Mouse (Mus musculus) adrenal gland, postnatal 4 days (tissue): ENCODE measurements around the gene Gtf2ird1. TPM values are rescaled to one million over a fixed set of nuclear protein-coding genes. Genes with fewer than 3 reads are reported as not detected.
"Not testable (repeated sequence)": the region's sequence is repeated elsewhere in the genome, so short reads cannot be mapped to it uniquely, and the experiment has no call there.

Experiments
- DNase-seq, 2 experiments: peaks; one replicate each; pipeline ENCODE4 v3.0.0; 2021 to 2022; ENCODE audit warnings: low spot score in 2 of 2, mixed read lengths in 2 of 2
- total RNA-seq, 2 experiments: library from RNA; stranded (reverse); gene quantifications; 2 replicates each; pipeline ENCODE4 v1.2.3; 2021

Gtf2ird1 gene
- total RNA-seq, 2 experiments from 2014 or later, result 93.5 to 104 TPM

GRCm38 (mm10) chr5:134352527-134353001, 104.0 kb downstream of the Gtf2ird1 start:
- no peak for DNase-seq

- DNase-seq, result peak; percentile 24 to 52
These were observed 105.9 kb downstream of the Gtf2ird1 start for GRCm38 (mm10) chr5:134350660-134351059.

DNA sequence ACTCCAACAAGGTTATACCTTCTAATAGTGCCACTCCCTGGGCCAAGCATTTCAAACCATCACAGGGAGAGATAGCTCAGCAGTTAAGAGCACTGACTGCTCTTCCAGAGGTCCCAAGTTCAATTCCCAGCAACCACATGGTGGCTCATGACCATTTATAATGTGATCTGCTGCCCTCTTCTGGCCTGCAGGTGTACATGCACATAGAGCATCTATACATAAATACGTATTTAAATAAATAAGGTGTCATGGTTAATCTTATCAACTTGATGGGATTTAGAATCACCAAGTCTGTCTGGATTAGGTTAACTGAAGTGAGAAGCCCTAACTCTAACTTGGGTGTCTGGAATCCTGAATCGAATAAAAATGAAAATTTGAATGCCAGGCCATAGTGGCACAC, 109.5 kb downstream of the Gtf2ird1 start:
- no peak for DNase-seq

- no peak for DNase-seq
These were observed 111.1 kb downstream of the Gtf2ird1 start for GRCm38 (mm10) chr5:134345449-134345848.

DNA sequence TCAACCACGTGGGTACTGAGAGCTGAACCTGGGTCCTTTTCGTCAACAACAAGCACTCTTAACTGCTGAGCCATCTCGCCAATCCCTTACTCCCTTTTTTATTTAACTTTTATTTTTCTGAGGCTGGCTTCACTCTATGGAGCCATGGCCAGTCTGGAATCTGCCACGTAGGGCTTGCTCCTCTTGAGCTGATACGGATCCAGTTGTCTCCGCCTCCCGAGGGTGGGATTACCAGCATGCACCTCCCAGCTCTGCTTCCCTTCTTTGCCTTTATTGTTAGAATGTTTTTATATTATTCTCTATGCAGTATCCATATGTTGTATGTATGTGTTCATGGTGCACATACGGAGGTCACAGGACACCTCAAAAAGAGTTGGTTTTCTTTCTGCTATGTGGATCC, 112.4 kb downstream of the Gtf2ird1 start:
- DNase-seq, result no peak

GRCm38 (mm10) chr5:134343530-134343929, 113.0 kb downstream of the Gtf2ird1 start:
- DNase-seq, result not testable (repeated sequence)

- DNase-seq, result no peak
These were observed 113.9 kb downstream of the Gtf2ird1 start for GRCm38 (mm10) chr5:134342503-134343205.

DNA sequence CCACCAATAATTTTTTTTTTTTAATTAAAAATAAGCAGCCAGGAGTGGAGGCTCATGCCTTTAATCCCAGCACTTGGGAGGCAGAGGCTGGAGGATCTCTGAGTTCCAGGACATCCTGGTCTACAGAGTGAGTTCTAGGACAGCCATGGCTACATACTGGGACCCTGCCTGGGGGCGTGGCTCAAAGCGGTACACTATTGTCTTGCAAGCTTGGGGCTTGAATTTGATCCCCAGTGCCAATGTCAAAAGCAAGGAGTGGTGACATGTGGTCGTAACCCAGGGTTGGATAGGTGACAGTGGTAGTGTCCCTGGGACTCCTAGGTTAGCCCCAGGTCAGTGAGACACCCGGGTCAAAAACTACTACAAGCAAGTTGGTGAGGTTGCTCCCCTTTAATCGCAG, 114.8 kb downstream of the Gtf2ird1 start:
- no peak for DNase-seq

DNA sequence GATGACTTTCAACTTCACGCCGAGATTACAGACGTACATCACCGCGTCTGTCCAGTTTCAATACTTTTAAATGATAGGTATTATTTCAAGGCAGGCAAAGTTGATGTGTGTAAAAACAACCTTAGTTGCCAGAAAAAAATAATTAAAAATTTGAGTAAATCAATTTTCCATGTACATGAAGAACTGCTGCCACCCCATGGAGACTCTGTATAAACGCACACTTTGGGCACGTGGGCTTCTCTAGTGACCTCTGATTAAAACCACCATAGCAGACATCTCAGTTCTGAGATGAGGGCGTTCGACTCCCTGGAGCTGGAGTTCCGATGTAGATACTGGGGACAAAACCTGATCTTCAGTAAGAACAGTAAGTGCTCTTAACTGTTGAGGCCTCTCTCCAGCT, 115.2 kb downstream of the Gtf2ird1 start:
- no peak for DNase-seq

DNA sequence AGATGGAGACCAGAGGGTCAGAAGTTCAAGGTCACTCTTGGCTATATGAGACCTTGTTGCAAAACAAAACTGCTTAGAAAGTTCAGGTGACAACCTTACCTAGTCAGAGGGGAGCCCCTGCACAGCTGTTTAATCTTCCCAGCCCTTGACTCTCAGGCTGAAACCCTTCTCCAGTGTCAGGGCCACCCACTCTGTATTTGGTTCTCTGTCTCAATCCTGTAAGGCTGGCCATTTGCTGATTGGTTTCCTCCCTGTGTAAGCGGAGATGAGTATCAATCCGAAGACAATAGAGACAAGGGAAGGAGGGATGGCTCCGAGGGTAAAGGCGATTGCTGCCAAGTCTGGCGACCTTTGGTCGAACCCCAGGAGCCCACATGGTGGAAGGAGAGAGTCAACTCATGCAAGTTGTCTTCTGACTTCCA, 116.4 kb downstream of the Gtf2ird1 start:
- DNase-seq, result no peak

GRCm38 (mm10) chr5:134337012-134337411, 119.5 kb downstream of the Gtf2ird1 start:
- DNase-seq, result not testable (repeated sequence)

DNA sequence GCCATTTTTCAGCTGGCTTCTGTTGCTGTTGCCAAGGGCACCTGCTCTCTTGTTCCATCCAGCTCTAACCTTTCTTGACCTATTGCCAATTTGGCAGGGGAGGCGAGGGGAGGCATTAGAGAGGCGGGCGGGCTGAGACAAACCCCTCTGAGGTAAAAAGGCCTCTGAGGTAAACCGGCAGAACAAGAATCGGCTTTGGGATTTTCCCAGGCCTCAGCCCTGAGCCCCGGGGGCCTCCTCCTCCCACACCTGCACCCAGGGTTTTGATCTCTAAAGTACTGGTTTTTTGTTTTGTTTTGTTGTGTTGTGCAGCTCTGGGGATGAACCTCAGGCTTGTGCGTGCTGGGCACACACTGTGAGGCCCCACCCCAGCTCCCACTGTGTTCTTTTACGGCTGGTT, 123.8 kb downstream of the Gtf2ird1 start:
- DNase-seq, result no peak

GRCm38 (mm10) chr5:134330082-134330481, 126.4 kb downstream of the Gtf2ird1 start:
- DNase-seq, result no peak

DNA sequence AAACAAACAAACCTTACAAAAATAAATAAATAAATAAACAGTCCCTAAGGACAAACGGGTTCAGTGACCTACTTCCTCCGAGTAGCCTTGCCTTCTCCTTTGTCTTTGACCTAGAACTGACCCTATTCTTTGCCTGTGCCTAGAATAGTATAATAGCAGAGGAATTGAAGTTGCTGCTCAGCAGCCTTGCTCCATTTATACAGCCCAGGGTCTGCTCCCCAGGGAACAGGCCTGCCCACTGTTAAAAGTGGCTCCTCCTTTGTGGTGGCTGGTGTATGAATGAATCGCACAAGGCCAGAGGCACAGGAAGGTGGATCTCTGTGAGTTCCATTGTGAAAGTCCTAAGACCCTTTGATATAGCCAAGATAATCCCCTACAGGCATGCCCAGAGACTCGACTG, 127.2 kb downstream of the Gtf2ird1 start:
- DNase-seq, result no peak

DNA sequence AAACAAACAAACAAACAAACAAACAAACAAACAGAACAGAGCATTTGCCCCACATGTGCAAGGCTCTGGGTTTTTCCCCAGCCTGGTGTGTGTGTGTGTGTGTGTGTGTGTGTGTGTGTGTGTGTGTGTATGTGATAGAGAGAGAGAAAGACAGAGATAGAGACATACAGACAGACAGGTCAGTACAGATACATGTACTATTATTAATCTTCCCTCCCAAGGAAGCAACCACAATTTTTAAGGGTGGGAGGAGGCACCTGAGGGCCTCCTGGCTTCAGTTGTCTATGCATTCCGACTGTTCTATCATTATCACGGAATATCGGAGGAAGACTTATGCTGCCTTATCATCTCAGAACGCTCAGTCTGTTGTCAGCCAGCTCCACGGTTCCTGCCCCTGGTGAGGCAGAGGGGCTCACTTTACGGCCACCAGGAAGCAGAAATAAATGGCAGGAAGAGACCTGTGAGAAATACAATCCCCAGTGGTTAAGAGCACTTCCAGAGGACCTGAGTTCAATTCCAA, 128.0 kb downstream of the Gtf2ird1 start:
- no peak for DNase-seq

GRCm38 (mm10) chr5:134325856-134326566, 130.5 kb downstream of the Gtf2ird1 start:
- DNase-seq, result no peak

- DNase-seq, result no peak
These were observed 132.6 kb downstream of the Gtf2ird1 start for GRCm38 (mm10) chr5:134323869-134324268.

DNA sequence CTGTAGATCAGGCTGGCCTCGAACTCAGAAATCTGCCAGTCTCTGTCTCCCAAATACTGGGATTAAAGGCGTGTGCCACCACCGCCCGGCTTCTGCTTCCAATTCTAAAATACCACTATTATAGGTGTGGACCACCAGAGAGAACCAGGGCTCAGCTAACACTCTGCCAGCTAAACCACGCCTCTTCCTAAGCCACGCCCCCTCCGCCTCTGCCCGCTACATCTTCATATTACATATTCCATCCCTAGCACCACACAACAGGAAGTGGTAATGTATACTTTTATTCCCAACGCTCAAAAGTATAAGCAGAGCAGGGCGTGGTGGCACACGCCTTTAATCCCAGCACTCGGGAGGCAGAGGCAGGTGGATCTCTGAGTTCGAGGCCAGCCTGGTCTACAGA, 133.2 kb downstream of the Gtf2ird1 start:
- no peak for DNase-seq

DNA sequence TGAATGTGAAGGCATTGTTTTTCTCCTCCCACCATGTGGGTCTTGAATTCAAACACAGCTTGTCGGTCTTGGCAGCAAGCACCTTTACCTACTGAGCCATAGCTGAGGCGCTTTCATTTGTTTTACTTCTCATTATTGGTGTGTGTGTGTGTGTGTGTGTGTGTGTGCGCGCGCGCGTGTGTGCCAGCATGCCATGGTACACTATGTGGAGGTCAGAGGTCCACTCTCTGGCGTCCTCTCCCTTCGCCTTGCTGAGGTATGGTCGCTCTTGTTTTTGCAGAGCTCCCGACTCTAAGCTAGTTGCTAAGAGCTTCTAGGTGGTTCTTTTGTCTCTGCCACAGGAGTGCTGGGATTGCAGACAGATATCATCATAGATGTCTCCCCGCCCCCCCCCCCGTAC, 134.2 kb downstream of the Gtf2ird1 start:
- DNase-seq, result no peak

- DNase-seq, result no peak
These were observed 134.8 kb downstream of the Gtf2ird1 start for GRCm38 (mm10) chr5:134321699-134322098.

DNA sequence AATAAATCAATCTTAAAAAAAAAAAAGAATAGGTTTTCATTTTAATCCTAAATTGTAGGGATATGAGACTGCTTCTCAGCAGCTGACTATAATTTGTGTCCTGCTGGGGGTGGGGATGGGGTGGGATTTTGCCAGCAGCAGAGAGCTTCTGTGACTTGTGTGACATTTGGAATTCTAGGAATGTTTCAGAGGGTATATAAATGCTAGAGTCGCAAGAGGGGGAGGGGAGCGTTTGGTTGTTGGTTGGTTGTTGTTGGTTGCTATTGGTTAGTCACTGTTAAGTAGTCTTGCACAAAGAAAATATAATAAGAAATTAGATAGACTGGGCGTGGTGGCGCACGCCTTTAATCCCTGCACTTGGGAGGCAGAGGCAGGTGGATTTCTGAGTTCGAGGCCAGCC, 137.6 kb downstream of the Gtf2ird1 start:
- DNase-seq, result no peak

DNA sequence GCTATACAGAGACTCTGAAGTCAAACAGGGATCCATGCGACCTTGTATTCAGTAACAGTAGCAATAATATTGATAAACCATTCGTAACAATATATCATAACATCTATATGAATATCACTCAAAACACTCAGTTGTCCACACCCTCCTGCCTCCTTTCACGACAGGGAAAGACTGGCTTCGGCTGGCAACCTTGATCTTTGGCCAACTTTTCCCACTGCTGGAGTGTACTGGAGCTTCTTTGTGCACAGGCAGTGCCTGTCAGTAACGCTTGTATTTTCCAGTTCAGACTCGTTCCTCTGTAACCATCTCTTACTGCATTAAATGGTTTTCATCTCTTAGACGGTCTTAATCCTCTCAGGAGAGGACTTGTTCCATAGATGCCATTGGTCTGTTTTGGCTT, 139.8 kb downstream of the Gtf2ird1 start:
- DNase-seq, result no peak
